Mouse (Mus musculus): ENCODE data around the gene Atp8b4. TPM values are rescaled to one million over a fixed set of nuclear protein-coding genes. Genes with fewer than 3 reads are reported as not detected.

Atp8b4 gene
- polyA plus RNA-seq, 1 experiment from 2014 or later, result 0.03 TPM

DNA sequence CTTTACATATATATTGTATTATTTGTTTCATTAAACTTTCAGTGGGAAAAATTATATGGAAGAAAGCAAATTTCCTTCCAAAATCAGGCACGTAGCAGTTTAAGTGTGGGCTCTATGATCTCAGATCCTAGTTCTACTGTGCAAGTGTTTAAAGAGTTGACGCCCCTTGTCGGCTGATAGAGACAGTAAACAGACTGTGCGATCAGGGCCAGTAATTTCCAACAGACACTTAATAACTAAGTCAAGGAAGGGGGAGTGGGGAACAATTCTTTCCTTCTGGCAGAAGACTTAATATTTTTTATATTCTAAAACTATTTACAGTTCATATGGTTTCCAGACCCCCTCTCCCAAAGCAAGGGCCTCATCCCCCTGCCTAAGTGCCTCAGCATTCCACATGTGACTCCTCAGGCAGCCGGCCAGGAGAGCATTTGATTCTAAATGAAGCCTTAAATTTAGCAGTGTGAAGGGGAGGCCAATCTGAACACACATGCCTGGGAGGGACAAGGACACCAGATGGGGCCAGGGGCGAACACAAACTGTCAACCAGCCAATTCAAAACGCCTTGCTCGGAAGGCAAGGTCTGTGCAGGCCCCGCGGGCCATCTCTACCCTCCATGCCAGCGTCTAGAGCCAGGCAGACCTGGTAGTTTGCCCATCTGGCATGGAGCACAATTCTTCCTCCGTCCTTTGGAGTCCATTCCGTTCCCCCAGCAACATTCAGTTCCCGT lies 50.1 kb downstream of the Atp8b4 start:
- 79% methylated on average over 14 of the region's 14 CpGs for WGBS
- Histone ChIP-seq H3K9me3 (replicated peaks) (no peaks in the 10 kb centered on the region), H3K4me1 (peaks cover 7% of the 10 kb centered on the region; the same call in 1 of the 2 replicates), H3K27ac (peak overlapping the region; percentile 42; the same call in 1 of the 2 replicates), H3K27me3 (ENCODE audit: low read depth, poor library complexity, severe bottlenecking) (no peaks in the 10 kb centered on the region), H3K4me3 (no peak overlapping the region), H3K36me3 (no peaks in the 10 kb centered on the region)
- DNase-seq (ENCODE audit: low spot score), result no peak

- no peaks in the 10 kb centered on the region for H3K4me1 ChIP-seq
- H3K27ac ChIP-seq, result no peak overlapping the region
- H3K36me3 ChIP-seq, result no peaks in the 10 kb centered on the region
- H3K4me3 ChIP-seq, result no peak overlapping the region
- H3K9me3 ChIP-seq (replicated peaks), result no peaks in the 10 kb centered on the region
- H3K27me3 ChIP-seq (ENCODE audit: low read depth, poor library complexity, severe bottlenecking), result no peaks in the 10 kb centered on the region
- WGBS, result 81% methylated on average over 6 of the region's 6 CpGs
- no peak for DNase-seq (ENCODE audit: low spot score)
Measured at GRCm38 (mm10) chr2:126445039-126445438, 55.4 kb downstream of the Atp8b4 start.

GRCm38 (mm10) chr2:126441586-126441985 lies 58.9 kb downstream of the Atp8b4 start:
- no peak overlapping the region for H3K27ac ChIP-seq
- WGBS, result 85% methylated on average over 4 of the region's 4 CpGs
- H3K27me3 ChIP-seq (ENCODE audit: low read depth, poor library complexity, severe bottlenecking), result no peaks in the 10 kb centered on the region
- DNase-seq (ENCODE audit: low spot score), result no peak
- no peak overlapping the region for H3K4me3 ChIP-seq
- H3K9me3 ChIP-seq (replicated peaks), result no peaks in the 10 kb centered on the region
- no peaks in the 10 kb centered on the region for H3K36me3 ChIP-seq
- H3K4me1 ChIP-seq, result no peaks in the 10 kb centered on the region

DNA sequence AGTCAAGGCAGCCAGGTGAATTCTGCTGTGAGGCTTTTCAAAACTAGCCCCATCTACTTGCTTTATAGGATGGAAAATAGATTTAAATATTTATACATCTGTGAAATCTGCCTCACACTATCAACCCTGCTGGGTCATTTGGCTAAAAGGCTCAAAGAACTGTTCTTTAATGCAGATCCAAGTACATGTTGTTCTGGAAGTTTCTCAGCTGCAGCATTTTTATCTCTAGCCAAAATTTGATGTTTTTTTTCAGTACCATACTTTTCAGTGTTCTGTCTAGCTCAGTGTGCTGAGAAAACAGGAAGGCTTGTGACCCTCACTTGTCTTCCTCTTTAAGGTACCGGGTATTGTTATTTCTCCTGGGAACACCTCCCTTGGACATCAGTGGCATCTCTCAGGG lies 65.8 kb downstream of the Atp8b4 start:
- Histone ChIP-seq H3K36me3 (no peaks in the 10 kb centered on the region), H3K27me3 (ENCODE audit: low read depth, poor library complexity, severe bottlenecking) (no peaks in the 10 kb centered on the region), H3K27ac (no peak overlapping the region), H3K9me3 (replicated peaks) (no peaks in the 10 kb centered on the region), H3K4me1 (no peaks in the 10 kb centered on the region), H3K4me3 (no peak overlapping the region)
- DNase-seq (ENCODE audit: low spot score), result no peak
- 85% methylated on average over 1 of the region's 1 CpGs for WGBS

DNA sequence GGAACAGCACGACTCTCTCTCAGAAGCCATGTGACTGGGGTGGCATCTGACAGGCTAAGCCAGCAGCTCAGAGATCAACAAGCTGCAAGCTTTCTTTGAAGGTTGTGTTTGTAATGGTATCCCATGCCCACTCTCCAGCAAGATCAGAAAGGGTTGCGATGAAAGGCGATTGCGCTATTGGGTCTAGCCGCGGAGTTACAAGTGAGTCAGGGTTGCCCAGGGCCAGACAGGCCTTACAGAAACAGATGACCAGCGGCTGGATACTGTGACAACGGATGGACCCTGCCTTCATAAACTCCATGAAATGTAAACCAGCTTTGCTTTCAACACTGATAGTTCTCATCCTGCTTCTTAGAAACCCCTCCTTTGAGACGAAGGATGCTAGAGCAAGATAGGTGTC lies 66.2 kb downstream of the Atp8b4 start:
- Histone ChIP-seq H3K4me1 (no peaks in the 10 kb centered on the region), H3K27ac (no peak overlapping the region), H3K27me3 (ENCODE audit: low read depth, poor library complexity, severe bottlenecking) (no peaks in the 10 kb centered on the region), H3K9me3 (replicated peaks) (no peaks in the 10 kb centered on the region), H3K4me3 (no peak overlapping the region), H3K36me3 (no peaks in the 10 kb centered on the region)
- DNase-seq (ENCODE audit: low spot score), result no peak
- 94% methylated on average over 9 of the region's 9 CpGs for WGBS

GRCm38 (mm10) chr2:126432481-126433066 lies 67.9 kb downstream of the Atp8b4 start:
- no peaks in the 10 kb centered on the region for H3K27me3 ChIP-seq (ENCODE audit: low read depth, poor library complexity, severe bottlenecking)
- no peak for DNase-seq (ENCODE audit: low spot score)
- no peak overlapping the region for H3K4me3 ChIP-seq
- H3K9me3 ChIP-seq (replicated peaks), result no peaks in the 10 kb centered on the region
- H3K27ac ChIP-seq, result no peak overlapping the region
- no peaks in the 10 kb centered on the region for H3K4me1 ChIP-seq
- no peaks in the 10 kb centered on the region for H3K36me3 ChIP-seq
- 87% methylated on average over 9 of the region's 9 CpGs for WGBS

DNA sequence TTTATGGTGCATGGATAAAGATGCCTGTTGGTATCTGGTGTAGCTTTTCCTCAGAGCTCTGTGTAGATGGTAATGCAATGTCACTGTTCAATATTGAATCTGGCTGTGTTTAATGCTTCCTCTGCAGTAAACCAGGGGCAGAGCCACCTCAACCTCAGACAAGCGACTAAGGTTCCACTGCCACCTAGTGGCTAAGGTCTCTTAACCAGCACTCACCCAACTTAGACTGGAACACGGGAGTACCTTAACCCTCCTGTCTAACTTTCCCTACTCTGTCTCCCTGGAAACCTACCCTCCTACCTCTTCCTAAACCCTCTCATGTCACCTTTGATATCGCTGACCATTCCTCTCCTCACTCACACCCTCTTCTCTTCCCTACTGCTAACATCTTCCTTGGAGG lies 71.2 kb downstream of the Atp8b4 start:
- Histone ChIP-seq H3K9me3 (replicated peaks) (no peaks in the 10 kb centered on the region), H3K36me3 (no peaks in the 10 kb centered on the region), H3K27ac (no peak overlapping the region), H3K4me1 (no peaks in the 10 kb centered on the region), H3K27me3 (ENCODE audit: low read depth, poor library complexity, severe bottlenecking) (no peaks in the 10 kb centered on the region), H3K4me3 (no peak overlapping the region)
- peak; percentile 66 for DNase-seq (ENCODE audit: low spot score)
- 14% methylated on average over 3 of the region's 3 CpGs for WGBS

DNA sequence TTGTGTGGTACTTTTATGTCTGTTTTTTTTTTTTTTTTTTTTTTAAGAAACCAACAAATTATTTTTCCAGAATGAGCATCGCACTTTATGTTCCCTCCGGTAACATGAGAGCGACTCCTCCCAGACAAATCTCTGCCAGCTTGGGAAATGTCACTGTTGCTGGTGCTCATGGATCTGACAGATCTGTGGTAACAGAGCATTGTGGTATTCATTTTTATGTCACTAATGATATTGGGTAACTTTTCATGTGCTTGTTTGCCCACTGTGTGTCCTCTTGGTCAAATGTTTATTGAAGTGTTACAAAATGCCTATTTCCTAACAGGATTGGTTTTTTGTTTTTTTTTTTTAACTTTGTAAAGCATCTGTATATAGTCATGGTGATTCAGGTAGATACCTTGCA lies 75.3 kb downstream of the Atp8b4 start:
- H3K27ac ChIP-seq, result no peak overlapping the region
- 80% methylated on average over 3 of the region's 3 CpGs for WGBS
- no peaks in the 10 kb centered on the region for H3K36me3 ChIP-seq
- H3K4me3 ChIP-seq, result no peak overlapping the region
- H3K9me3 ChIP-seq (replicated peaks), result no peaks in the 10 kb centered on the region
- no peak for DNase-seq (ENCODE audit: low spot score)
- no peaks in the 10 kb centered on the region for H3K27me3 ChIP-seq (ENCODE audit: low read depth, poor library complexity, severe bottlenecking)
- no peaks in the 10 kb centered on the region for H3K4me1 ChIP-seq

- H3K4me3 ChIP-seq, result no peak overlapping the region
- no peak overlapping the region for H3K27ac ChIP-seq
- WGBS, result 86% methylated on average over 8 of the region's 8 CpGs
- H3K36me3 ChIP-seq, result no peaks in the 10 kb centered on the region
- DNase-seq (ENCODE audit: low spot score), result no peak
- no peaks in the 10 kb centered on the region for H3K27me3 ChIP-seq (ENCODE audit: low read depth, poor library complexity, severe bottlenecking)
- no peaks in the 10 kb centered on the region for H3K4me1 ChIP-seq
- no peaks in the 10 kb centered on the region for H3K9me3 ChIP-seq (replicated peaks)
Measured at GRCm38 (mm10) chr2:126424714-126425113, 75.8 kb downstream of the Atp8b4 start.

DNA sequence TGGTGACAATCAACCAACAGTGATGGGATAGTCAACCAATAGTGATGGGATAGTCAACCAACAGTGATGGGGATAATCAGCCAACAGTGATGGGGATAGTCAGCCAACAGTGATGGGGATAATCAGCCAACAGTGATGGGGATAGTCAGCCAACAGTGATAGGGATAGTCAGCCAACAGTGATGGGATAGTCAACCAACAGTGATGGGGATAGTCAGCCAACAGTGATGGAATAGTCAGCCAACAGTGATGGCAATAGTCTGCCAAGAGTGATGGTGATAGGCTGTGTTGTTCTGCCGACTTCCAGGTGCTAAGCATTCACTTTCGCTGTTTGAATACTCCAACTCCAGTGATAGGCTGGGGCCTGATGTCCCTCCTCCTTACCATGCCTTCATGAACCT lies 79.6 kb downstream of the Atp8b4 start:
- Histone ChIP-seq H3K4me1 (peaks cover 4% of the 10 kb centered on the region; the same call in 1 of the 2 replicates), H3K27me3 (ENCODE audit: low read depth, poor library complexity, severe bottlenecking) (no peaks in the 10 kb centered on the region), H3K27ac (no peak overlapping the region), H3K4me3 (no peak overlapping the region), H3K36me3 (no peaks in the 10 kb centered on the region), H3K9me3 (replicated peaks) (no peaks in the 10 kb centered on the region)
- WGBS, result 91% methylated on average over 2 of the region's 2 CpGs
- no peak for DNase-seq (ENCODE audit: low spot score)

DNA sequence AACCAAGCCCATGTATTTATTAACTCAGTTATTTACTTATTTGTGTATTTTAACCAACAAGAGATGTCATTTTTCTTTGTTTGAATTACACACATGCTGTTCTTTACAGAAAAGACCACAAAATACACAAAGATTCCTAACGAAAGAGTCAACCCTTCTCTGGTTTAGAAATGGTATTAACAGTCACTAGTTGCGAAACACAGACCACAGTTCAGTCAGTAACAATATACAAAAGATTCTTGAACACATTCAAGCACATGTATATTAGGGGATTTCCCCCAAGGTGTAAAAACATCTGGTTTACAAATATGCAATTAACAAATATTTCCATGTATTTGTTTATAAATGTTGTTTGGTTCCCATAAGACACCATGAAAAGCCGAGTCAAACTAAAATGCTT lies 81.6 kb downstream of the Atp8b4 start:
- no peak for DNase-seq (ENCODE audit: low spot score)
- WGBS, result 93% methylated on average over 3 of the region's 3 CpGs
- Histone ChIP-seq H3K27ac (no peak overlapping the region), H3K36me3 (no peaks in the 10 kb centered on the region), H3K27me3 (ENCODE audit: low read depth, poor library complexity, severe bottlenecking) (no peaks in the 10 kb centered on the region), H3K9me3 (replicated peaks) (no peaks in the 10 kb centered on the region), H3K4me1 (peaks cover 4% of the 10 kb centered on the region; the same call in 1 of the 2 replicates), H3K4me3 (no peak overlapping the region)

- DNase-seq (ENCODE audit: low spot score), result no peak
- no peaks in the 10 kb centered on the region for H3K27me3 ChIP-seq (ENCODE audit: low read depth, poor library complexity, severe bottlenecking)
- no peaks in the 10 kb centered on the region for H3K36me3 ChIP-seq
- no peaks in the 10 kb centered on the region for H3K9me3 ChIP-seq (replicated peaks)
- no peak overlapping the region for H3K4me3 ChIP-seq
- no peak overlapping the region for H3K27ac ChIP-seq
- WGBS, result 82% methylated on average over 2 of the region's 2 CpGs
- peaks cover 4% of the 10 kb centered on the region; the same call in 1 of the 2 replicates for H3K4me1 ChIP-seq
Measured at GRCm38 (mm10) chr2:126416772-126417171, 83.7 kb downstream of the Atp8b4 start.

GRCm38 (mm10) chr2:126415981-126416380 lies 84.5 kb downstream of the Atp8b4 start:
- no peaks in the 10 kb centered on the region for H3K9me3 ChIP-seq (replicated peaks)
- no peak for DNase-seq (ENCODE audit: low spot score)
- no peaks in the 10 kb centered on the region for H3K36me3 ChIP-seq
- H3K4me1 ChIP-seq, result peaks cover 4% of the 10 kb centered on the region; the same call in 1 of the 2 replicates
- H3K27me3 ChIP-seq (ENCODE audit: low read depth, poor library complexity, severe bottlenecking), result no peaks in the 10 kb centered on the region
- WGBS, result 55% methylated on average over 4 of the region's 4 CpGs
- H3K27ac ChIP-seq, result no peak overlapping the region
- H3K4me3 ChIP-seq, result no peak overlapping the region
